Mouse (Mus musculus) MEL (cell line): ENCODE results near the gene Nr4a1. TPM values are rescaled to one million over a fixed set of nuclear protein-coding genes. Genes with fewer than 3 reads are reported as not detected.
A peak's percentile ranks its signal among the peaks of the same experiment; 100 is the strongest.

Experiments used
- DNase-seq: peaks from one replicate; pipeline ENCODE4 v3.0.0; 2011; ENCODE audit warnings: low read depth, low spot score
- H3K27ac ChIP-seq: 2 replicates; pipeline ENCODE4 v1.5.1; 2012; ENCODE audit warnings: low read depth, mild to moderate bottlenecking, control low read depth, low read length, moderate library complexity; ENCODE audit not compliant: control insufficient read depth
- H3K27me3 ChIP-seq, 2 experiments: fragments of 150-350 bp in 1 of 2; sonication (generic) in 1 of 2; 2 replicates each; pipeline ENCODE4 v1.6.1; 2012; ENCODE audit warnings: low read length in 2 of 2, mild to moderate bottlenecking in 2 of 2, improper control_type of control experiment in 1 of 2, moderate library complexity in 1 of 2; ENCODE audit not compliant: insufficient read depth in 2 of 2, control insufficient read depth in 1 of 2
- H3K36me3 ChIP-seq, 2 experiments: 2 replicates each; pipeline ENCODE4 v1.6.1; 2012 to 2014; ENCODE audit warnings: low read length in 2 of 2, improper control_type of control experiment in 1 of 2, inconsistent platforms in 1 of 2, mild to moderate bottlenecking in 1 of 2; ENCODE audit not compliant: insufficient read depth in 2 of 2, control insufficient read depth in 1 of 2
- H3K4me1 ChIP-seq, 2 experiments: fragments of 150-350 bp in 1 of 2; sonication (generic) in 1 of 2; 2 replicates each; pipeline ENCODE4 v1.6.1; 2012; ENCODE audit warnings: low read length in 2 of 2, improper control_type of control experiment in 1 of 2, mild to moderate bottlenecking in 1 of 2; ENCODE audit not compliant: insufficient read depth in 2 of 2, control insufficient read depth in 1 of 2
- H3K4me3 ChIP-seq, 2 experiments: fragments of 150-350 bp in 1 of 2; sonication (generic) in 1 of 2; 2 replicates each; pipeline ENCODE4 v1.5.1; 2012; ENCODE audit warnings: low read depth in 2 of 2, low read length in 2 of 2, mild to moderate bottlenecking in 2 of 2, moderate library complexity in 2 of 2, control low read depth in 1 of 2, improper control_type of control experiment in 1 of 2; ENCODE audit not compliant: control insufficient read depth in 1 of 2, insufficient read depth in 1 of 2
- H3K79me2 ChIP-seq: 2 replicates; pipeline ENCODE4 v1.6.1; 2012; ENCODE audit warnings: mild to moderate bottlenecking, low read length, moderate library complexity; ENCODE audit not compliant: control insufficient read depth, poor library complexity, insufficient read depth
- H3K9ac ChIP-seq: 2 replicates; pipeline ENCODE4 v1.6.1; 2012; ENCODE audit warnings: low read depth, mild to moderate bottlenecking, control low read depth, low read length, moderate library complexity; ENCODE audit not compliant: control insufficient read depth, poor library complexity, severe bottlenecking
- H3K9me3 ChIP-seq: fragments of 150-350 bp; sonication (generic); replicated peaks from 2 replicates; pipeline ENCODE4 v1.6.1; 2012; ENCODE audit warnings: mild to moderate bottlenecking, low read length, improper control_type of control experiment, moderate library complexity; ENCODE audit not compliant: insufficient read depth
- BHLHE40 ChIP-seq: IDR thresholded peaks from 2 replicates; pipeline ENCODE4 v1.6.1; 2012; ENCODE audit warnings: low read depth, mild to moderate bottlenecking, inconsistent platforms, low read length, improper control_type of control experiment, borderline replicate concordance
- CTCF ChIP-seq, 3 experiments: IDR thresholded peaks in 2 of 3; conservative IDR thresholded peaks in 1 of 3; 2 replicates each; pipeline ENCODE4 v1.5.1; 2011 to 2012; ENCODE audit warnings: low read length in 3 of 3, low read depth in 2 of 3, mild to moderate bottlenecking in 2 of 3, improper control_type of control experiment in 1 of 3, inconsistent platforms in 1 of 3, mixed read lengths in 1 of 3, moderate library complexity in 1 of 3; ENCODE audit not compliant: control insufficient read depth in 1 of 3, insufficient read depth in 1 of 3, poor library complexity in 1 of 3, severe bottlenecking in 1 of 3
- GABPA ChIP-seq: IDR thresholded peaks from 2 replicates; pipeline ENCODE4 v1.6.1; 2012; ENCODE audit warnings: low read depth, mild to moderate bottlenecking, inconsistent platforms, low read length, improper control_type of control experiment, moderate library complexity
- GATA1 ChIP-seq: IDR thresholded peaks from 2 replicates; pipeline ENCODE4 v1.6.1; 2011; ENCODE audit warnings: low read depth, low read length, improper control_type of control experiment
- HCFC1 ChIP-seq: IDR thresholded peaks from 2 replicates; pipeline ENCODE4 v1.6.1; 2012; ENCODE audit warnings: low read depth, mild to moderate bottlenecking, inconsistent platforms, low read length, improper control_type of control experiment, moderate library complexity
- JUND ChIP-seq: IDR thresholded peaks from 2 replicates; pipeline ENCODE4 v1.6.1; 2011; ENCODE audit warnings: low read depth, mild to moderate bottlenecking, improper control_type of control experiment, low read length
- MAFK ChIP-seq: IDR thresholded peaks from 2 replicates; pipeline ENCODE4 v1.6.1; 2011; ENCODE audit warnings: low read depth, mild to moderate bottlenecking, low read length, improper control_type of control experiment, borderline replicate concordance
- MAZ ChIP-seq: IDR thresholded peaks from 2 replicates; pipeline ENCODE4 v1.6.1; 2012; ENCODE audit warnings: low read depth, mild to moderate bottlenecking, inconsistent platforms, low read length, improper control_type of control experiment
- MEF2A ChIP-seq: IDR thresholded peaks from 2 replicates; pipeline ENCODE4 v1.6.1; 2014; ENCODE audit warnings: low read depth, mild to moderate bottlenecking, inconsistent platforms, low read length, improper control_type of control experiment; ENCODE audit not compliant: poor library complexity, insufficient replicate concordance, severe bottlenecking; ENCODE audit errors: extremely low read depth
- MXI1 ChIP-seq: IDR thresholded peaks from 2 replicates; pipeline ENCODE4 v1.6.1; 2011; ENCODE audit warnings: mild to moderate bottlenecking, low read depth, low read length, improper control_type of control experiment
- MYB ChIP-seq: IDR thresholded peaks from 2 replicates; pipeline ENCODE4 v1.6.1; 2011; ENCODE audit warnings: mild to moderate bottlenecking, low read depth, low read length, improper control_type of control experiment
- MYC ChIP-seq: IDR thresholded peaks from 2 replicates; pipeline ENCODE4 v1.6.1; 2011; ENCODE audit warnings: low read depth, mild to moderate bottlenecking, low read length, improper control_type of control experiment, moderate library complexity
- NELFE ChIP-seq: IDR thresholded peaks from 2 replicates; pipeline ENCODE4 v1.6.1; 2011; ENCODE audit warnings: low read depth, low read length, improper control_type of control experiment
- NRF1 ChIP-seq: IDR thresholded peaks from 2 replicates; pipeline ENCODE4 v1.6.1; 2014; ENCODE audit warnings: low read depth, mild to moderate bottlenecking, inconsistent platforms, low read length, improper control_type of control experiment, moderate library complexity; ENCODE audit not compliant: poor library complexity, insufficient read depth, severe bottlenecking
- RAD21 ChIP-seq: IDR thresholded peaks from 2 replicates; pipeline ENCODE4 v1.6.1; 2011; ENCODE audit warnings: mild to moderate bottlenecking, low read depth, low read length, improper control_type of control experiment
- SIN3A ChIP-seq: IDR thresholded peaks from 2 replicates; pipeline ENCODE4 v1.6.1; 2012; ENCODE audit warnings: low read length, improper control_type of control experiment, inconsistent platforms
- SMC3 ChIP-seq: IDR thresholded peaks from 2 replicates; pipeline ENCODE4 v1.6.1; 2011; ENCODE audit warnings: low read depth, low read length, improper control_type of control experiment
- TAL1 ChIP-seq: IDR thresholded peaks from 2 replicates; pipeline ENCODE4 v1.6.1; 2012; ENCODE audit warnings: mild to moderate bottlenecking, inconsistent platforms, low read length, moderate library complexity, mixed read lengths
- TCF12 ChIP-seq: IDR thresholded peaks from 2 replicates; pipeline ENCODE4 v1.6.1; 2014; ENCODE audit warnings: low read depth, mild to moderate bottlenecking, inconsistent platforms, low read length, improper control_type of control experiment, moderate library complexity
- UBTF ChIP-seq: IDR thresholded peaks from 2 replicates; pipeline ENCODE4 v1.6.1; 2012; ENCODE audit warnings: low read depth, mild to moderate bottlenecking, inconsistent platforms, low read length, improper control_type of control experiment, moderate library complexity, borderline replicate concordance; ENCODE audit not compliant: insufficient read depth
- ZKSCAN1 ChIP-seq: IDR thresholded peaks from 2 replicates; pipeline ENCODE4 v1.6.1; 2012; ENCODE audit warnings: low read depth, mild to moderate bottlenecking, inconsistent platforms, low read length, improper control_type of control experiment, moderate library complexity
- ZMIZ1 ChIP-seq: IDR thresholded peaks from 2 replicates; pipeline ENCODE4 v1.6.1; 2012; ENCODE audit warnings: low read depth, mild to moderate bottlenecking, inconsistent platforms, low read length, improper control_type of control experiment, moderate library complexity
- polyA plus RNA-seq, 2 experiments: library from polyadenylated mRNA; stranded (reverse) in 1 of 2; unstranded in 1 of 2; fragments of >175 nt in 1 of 2; fragments of >200 nt in 1 of 2; gene quantifications; 2 replicates each; pipeline versions ENCODE4 v1.2.1 to v1.2.4; 2012; ENCODE audit warnings: low replicate concordance in 2 of 2, low read depth in 1 of 2; ENCODE audit not compliant: insufficient read length in 2 of 2, insufficient read depth in 1 of 2, missing spikeins in 1 of 2
- total RNA-seq: library from RNA; depleted of rRNA; stranded (reverse); fragments of 300-350 nt; gene quantifications from 2 replicates; pipeline ENCODE4 v1.2.3, GENCODE M21; 2012

The Nr4a1 gene
- total and polyA plus RNA-seq, 3 experiments, result 2.0 to 12.8 TPM; not detected in 1

- no peak for TF ChIP-seq GATA1
- peak; percentile 85 to 99 (median 99) for TF ChIP-seq CTCF (IDR thresholded peaks at IDR 0.05 in 2 of 3, conservative IDR thresholded peaks at IDR 0.05 in 1 of 3; ENCODE audit: control insufficient read depth in 1 of 3, insufficient read depth in 1 of 3, low read depth in 2 of 3, low read length in 3 of 3, poor library complexity in 1 of 3, severe bottlenecking in 1 of 3)
- peak; percentile 57; the same call in 1 of the 2 replicates for TF ChIP-seq MEF2A
- no peak for TF ChIP-seq TAL1
- TF ChIP-seq, all 39 proteins: peak for 24
Measured at GRCm38 (mm10) chr15:101283911-101284750, 30.1 kb downstream of the Nr4a1 start, which contains the start of gene Atg101 (continued).

DNA sequence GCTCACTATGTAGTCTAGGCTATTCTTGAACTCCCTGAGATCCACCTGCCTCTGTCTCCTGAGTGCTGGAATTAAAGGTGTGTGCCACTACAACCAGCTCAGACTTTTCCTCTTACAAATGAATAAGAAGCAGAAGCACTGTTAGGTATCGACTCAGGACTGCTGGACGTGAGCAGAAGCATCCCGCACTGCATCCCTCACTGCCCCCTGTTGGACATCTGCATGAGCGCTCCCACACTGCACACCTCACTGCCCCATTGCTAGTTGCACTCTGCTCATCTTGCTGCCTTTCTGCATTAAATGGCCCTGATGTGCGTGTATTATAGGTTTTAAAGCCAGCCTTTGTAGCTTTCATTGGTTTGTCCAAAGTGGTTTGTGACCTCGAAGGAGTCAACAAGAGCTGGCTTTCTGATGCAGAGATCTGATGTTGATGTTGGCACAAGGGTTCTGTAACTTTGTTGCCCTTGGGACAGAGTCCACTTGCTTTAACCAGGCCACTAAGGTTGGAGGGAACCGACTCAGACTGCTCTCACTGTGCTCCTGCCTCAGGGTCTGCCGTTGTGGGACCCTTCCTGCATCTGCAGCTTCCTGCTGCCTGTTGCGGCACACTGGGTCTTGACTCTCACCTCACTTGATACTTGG is 32.2 kb downstream of the Nr4a1 start:
- no peak overlapping the region for H3K9ac ChIP-seq
- H3K9me3 ChIP-seq, result no peaks in the 10 kb centered on the region
- H3K36me3 ChIP-seq, result peaks cover 0 to 14% of the 10 kb centered on the region in 2 experiments
- no peak overlapping the region for H3K27ac ChIP-seq
- no peak for TF ChIP-seq MEF2A
- no peak for TF ChIP-seq TAL1
- TF ChIP-seq RAD21, result peak; percentile 24
- no peak for TF ChIP-seq MAFK
- no peak for TF ChIP-seq HCFC1
- peak; percentile 57 to 63 (median 63) for TF ChIP-seq CTCF (IDR thresholded peaks at IDR 0.05 in 2 of 3, conservative IDR thresholded peaks at IDR 0.05 in 1 of 3; ENCODE audit: control insufficient read depth in 1 of 3, insufficient read depth in 1 of 3, low read depth in 2 of 3, low read length in 3 of 3, poor library complexity in 1 of 3, severe bottlenecking in 1 of 3)
- TF ChIP-seq ZMIZ1, result no peak
- TF ChIP-seq SMC3, result peak; percentile 55
- TF ChIP-seq JUND, result no peak
- no peak for TF ChIP-seq ZKSCAN1
- no peak for TF ChIP-seq SIN3A
- no peak for TF ChIP-seq NELFE
- peaks cover 3 to 20% of the 10 kb centered on the region in 2 experiments; a peak in 3 of 4 replicates for H3K4me1 ChIP-seq
- peaks cover 13% of the 10 kb centered on the region for H3K79me2 ChIP-seq
- peak; percentile 41 for DNase-seq
- no peak overlapping the region for H3K4me3 ChIP-seq
- H3K27me3 ChIP-seq, result no peaks in the 10 kb centered on the region

DNA sequence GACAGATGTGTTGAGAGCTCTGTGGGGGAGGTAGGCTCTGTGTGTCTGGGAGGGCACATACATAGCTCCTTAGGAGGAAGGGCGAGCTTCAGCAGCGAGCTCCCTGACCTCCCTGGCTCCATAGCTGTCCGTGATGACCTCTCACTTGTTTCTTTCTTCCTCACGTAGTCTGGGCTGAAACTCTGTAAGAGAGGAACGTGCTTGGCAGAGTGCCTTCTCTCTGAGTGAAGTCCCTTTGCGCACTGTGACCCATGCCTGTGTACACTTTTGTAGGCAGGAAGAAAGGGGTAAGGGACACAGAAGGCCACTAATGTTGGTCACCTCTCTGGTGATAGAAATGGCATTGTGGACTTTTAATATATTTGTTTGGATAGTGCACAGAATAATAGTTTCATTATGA is 33.3 kb downstream of the Nr4a1 start:
- Histone ChIP-seq H3K4me3 (no peak overlapping the region), H3K36me3 (peaks cover 0 to 14% of the 10 kb centered on the region in 2 experiments), H3K4me1 (peaks cover 3 to 15% of the 10 kb centered on the region in 2 experiments; a peak in 3 of 4 replicates), H3K9ac (no peak overlapping the region), H3K9me3 (no peaks in the 10 kb centered on the region), H3K27ac (no peak overlapping the region), H3K79me2 (peaks cover 13% of the 10 kb centered on the region), H3K27me3 (no peaks in the 10 kb centered on the region)
- TF ChIP-seq MAZ (no peak), SMC3 (no peak), MAFK (no peak), JUND (no peak), MYB (no peak), MYC (no peak), MXI1 (no peak), RAD21 (no peak), BHLHE40 (no peak), NRF1 (no peak), UBTF (no peak), GABPA (no peak), TCF12 (no peak)
- no peak for DNase-seq
